Mouse (Mus musculus): Measurements from ENCODE around the gene Bcl2a1b. TPM values are rescaled to one million over a fixed set of nuclear protein-coding genes. Genes with fewer than 3 reads are reported as not detected.
A peak's percentile ranks its signal among the peaks of the same experiment; 100 is the strongest.
"Not testable (repeated sequence)": the region's sequence is repeated elsewhere in the genome, so short reads cannot be mapped to it uniquely, and the experiment has no call there.

Gene Bcl2a1b
- 1.0 and 1.2 TPM in 2 replicates for polyA plus RNA-seq (2015; fragmentation: Nextera tagmentation; extraction: Ambion mirVana)

DNA sequence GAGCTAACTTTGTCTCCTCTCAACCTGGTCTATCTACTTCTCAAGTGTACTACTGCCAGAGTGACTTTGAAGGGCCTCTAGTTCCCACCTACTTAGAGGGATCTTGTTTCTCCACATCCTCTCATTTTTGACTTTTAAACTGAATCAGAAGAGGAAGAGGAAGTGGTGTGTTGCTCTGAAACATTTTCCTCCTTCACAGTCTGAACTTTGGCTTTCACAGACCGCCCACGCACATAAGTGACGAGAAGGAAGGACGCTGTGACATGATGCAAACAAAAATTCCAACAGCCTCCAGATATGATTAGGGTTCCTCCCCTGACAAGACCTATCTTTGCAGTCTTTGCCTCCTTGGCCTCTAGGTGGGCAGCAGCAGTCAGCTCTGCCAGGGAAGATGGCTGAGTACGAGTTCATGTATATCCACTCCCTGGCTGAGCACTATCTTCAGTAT is at the start of gene Bcl2a1b, which contains the start of gene Gm29094:
TSS of gene Bcl2a1b (plus strand) at position 241 of the 448 bp plus-strand sequence.
TSS of gene Gm29094 (plus strand) at position 411 of the 448 bp plus-strand sequence.
- H3K4me2 ChIP-seq (replicated peaks; ENCODE audit: low read depth, low read length); H3K27ac ChIP-seq (ENCODE audit: low read length); H3K9me3 ChIP-seq (ENCODE audit: low read length); H3K4me1 ChIP-seq (ENCODE audit: insufficient read depth, low read length); ATAC-seq (ENCODE audit: low FRiP score, low TSS enrichment); H3K9ac ChIP-seq (replicated peaks; ENCODE audit: low read length); H3K4me3 ChIP-seq (ENCODE audit: low read length); H3K27me3 ChIP-seq (ENCODE audit: insufficient read depth, low read length); H3K36me3 ChIP-seq (ENCODE audit: insufficient read depth, low read length): not testable (repeated sequence)
- 74% methylated on average over 5 of the region's 5 CpGs for WGBS

DNA sequence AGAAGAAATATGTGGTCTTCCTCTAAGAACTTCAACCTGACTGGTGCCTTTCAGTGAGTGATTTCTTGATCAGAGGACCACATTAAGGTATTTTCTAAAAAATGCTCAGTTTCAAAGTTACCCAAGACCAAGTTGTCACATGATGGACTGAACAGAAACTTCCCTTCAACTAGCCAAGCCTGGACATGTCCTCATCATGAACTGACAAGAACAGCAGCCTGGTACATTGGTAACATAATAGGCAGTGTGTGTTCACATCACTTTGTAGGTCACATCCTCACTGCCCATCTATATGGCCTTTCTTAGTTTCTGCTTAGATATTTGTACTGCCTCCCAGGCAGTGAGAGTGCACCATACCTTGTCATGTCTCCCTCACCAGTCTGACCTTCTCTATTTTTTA is 26.5 kb upstream of the Bcl2a1b start:
- ATAC-seq (ENCODE audit: low FRiP score, low TSS enrichment); H3K4me1 ChIP-seq (ENCODE audit: insufficient read depth, low read length); H3K9ac ChIP-seq (replicated peaks; ENCODE audit: low read length); H3K4me2 ChIP-seq (replicated peaks; ENCODE audit: low read depth, low read length); H3K27me3 ChIP-seq (ENCODE audit: insufficient read depth, low read length); H3K27ac ChIP-seq (ENCODE audit: low read length); H3K36me3 ChIP-seq (ENCODE audit: insufficient read depth, low read length); H3K4me3 ChIP-seq (ENCODE audit: low read length); H3K9me3 ChIP-seq (ENCODE audit: low read length): not testable (repeated sequence)

DNA sequence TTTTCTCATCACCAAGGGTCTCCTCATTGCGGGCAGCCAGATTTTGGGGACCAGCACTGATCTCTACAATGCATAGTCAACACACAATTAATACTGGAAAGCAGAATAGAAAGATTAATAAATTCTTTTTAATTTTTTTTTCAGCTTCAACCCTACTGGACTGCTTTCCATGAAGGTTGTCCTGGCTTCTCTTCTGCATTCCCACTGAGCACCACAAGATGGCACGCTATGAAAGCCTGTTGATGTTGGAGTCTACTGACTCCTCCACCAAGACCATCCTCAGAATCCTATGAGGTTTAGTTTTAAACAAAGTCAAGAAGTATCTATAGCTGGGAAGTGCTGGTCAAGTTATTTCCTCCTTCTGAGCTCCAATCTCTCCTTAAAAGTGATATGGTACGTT is 20.2 kb upstream of the Bcl2a1b start:
- not testable (repeated sequence) for H3K4me3 ChIP-seq (ENCODE audit: low read length); ATAC-seq (ENCODE audit: low FRiP score, low TSS enrichment); H3K9ac ChIP-seq (replicated peaks; ENCODE audit: low read length); H3K36me3 ChIP-seq (ENCODE audit: insufficient read depth, low read length); H3K4me1 ChIP-seq (ENCODE audit: insufficient read depth, low read length); H3K27ac ChIP-seq (ENCODE audit: low read length); H3K4me2 ChIP-seq (replicated peaks; ENCODE audit: low read depth, low read length); H3K9me3 ChIP-seq (ENCODE audit: low read length); H3K27me3 ChIP-seq (ENCODE audit: insufficient read depth, low read length)
- WGBS, result 31% methylated on average over 2 of the region's 3 CpGs

DNA sequence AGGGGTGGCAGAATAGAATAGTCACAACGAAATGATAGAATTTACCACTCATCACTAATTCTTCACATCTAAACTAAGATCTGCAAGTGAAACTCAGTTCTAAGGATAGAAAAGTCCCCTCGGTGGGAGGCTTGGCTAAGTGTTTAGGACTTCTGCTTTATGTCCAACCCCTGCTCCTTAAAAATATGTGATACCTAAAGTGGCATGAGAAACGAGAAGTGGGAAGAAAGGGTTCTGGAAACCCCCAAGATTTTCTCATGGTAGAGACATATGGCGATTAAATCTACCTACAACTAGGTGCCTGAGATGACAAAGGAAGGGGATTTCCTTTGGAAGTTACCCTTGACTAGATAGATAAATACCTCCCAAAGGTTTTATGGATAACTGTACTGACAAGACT is 19.5 kb upstream of the Bcl2a1b start:
- H3K27ac ChIP-seq (ENCODE audit: low read length); H3K36me3 ChIP-seq (ENCODE audit: insufficient read depth, low read length); H3K27me3 ChIP-seq (ENCODE audit: insufficient read depth, low read length); H3K4me3 ChIP-seq (ENCODE audit: low read length); H3K9me3 ChIP-seq (ENCODE audit: low read length); H3K9ac ChIP-seq (replicated peaks; ENCODE audit: low read length); H3K4me2 ChIP-seq (replicated peaks; ENCODE audit: low read depth, low read length); H3K4me1 ChIP-seq (ENCODE audit: insufficient read depth, low read length); ATAC-seq (ENCODE audit: low FRiP score, low TSS enrichment): not testable (repeated sequence)
- 71% methylated on average over 2 of the region's 4 CpGs for WGBS

DNA sequence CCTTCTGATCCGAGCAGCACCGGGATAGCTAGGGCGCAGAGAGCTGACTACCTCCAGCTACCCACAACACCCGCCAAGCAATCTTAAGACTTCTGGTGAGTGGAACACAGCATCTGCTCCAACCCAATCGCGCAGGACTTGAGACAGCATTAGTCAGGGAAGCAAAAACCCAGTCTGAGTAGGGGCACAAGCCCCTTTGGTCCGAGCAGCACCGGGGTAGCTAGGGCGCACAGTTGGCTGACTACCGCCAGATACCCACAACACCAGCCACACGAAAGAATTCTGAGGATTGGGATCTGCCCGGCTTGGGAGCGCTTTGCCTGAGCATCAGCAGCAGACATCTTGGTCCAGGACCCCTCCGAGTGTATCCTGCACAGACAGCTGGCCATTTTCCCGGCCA is 12.0 kb upstream of the Bcl2a1b start:
- not testable (repeated sequence) for H3K4me2 ChIP-seq (replicated peaks; ENCODE audit: low read depth, low read length); H3K4me1 ChIP-seq (ENCODE audit: insufficient read depth, low read length); H3K27ac ChIP-seq (ENCODE audit: low read length); ATAC-seq (ENCODE audit: low FRiP score, low TSS enrichment); H3K9ac ChIP-seq (replicated peaks; ENCODE audit: low read length); H3K4me3 ChIP-seq (ENCODE audit: low read length); H3K36me3 ChIP-seq (ENCODE audit: insufficient read depth, low read length); H3K27me3 ChIP-seq (ENCODE audit: insufficient read depth, low read length); H3K9me3 ChIP-seq (ENCODE audit: low read length)
- 85% methylated on average over 15 of the region's 15 CpGs for WGBS

DNA sequence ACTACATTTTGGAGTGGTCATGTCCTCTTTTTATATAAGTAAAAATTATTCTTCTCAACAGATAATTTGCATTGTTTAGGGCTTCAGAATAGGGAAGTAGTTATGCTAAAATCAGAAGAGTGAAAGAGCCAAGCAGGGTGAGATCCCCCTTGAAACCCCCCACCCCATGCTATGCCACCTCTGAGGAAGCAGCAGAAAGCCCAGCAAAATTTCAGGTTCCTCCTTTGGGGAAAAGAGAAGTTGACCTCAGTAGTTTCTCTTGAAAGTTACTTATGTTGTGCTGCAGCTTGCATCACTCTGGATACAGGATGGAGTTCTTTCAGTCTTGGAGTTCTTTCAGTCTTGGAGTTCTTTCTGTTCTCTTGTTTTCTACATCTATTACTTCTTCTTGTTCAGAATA is 3.5 kb upstream of the Bcl2a1b start:
- H3K27me3 ChIP-seq (ENCODE audit: insufficient read depth, low read length); H3K9ac ChIP-seq (replicated peaks; ENCODE audit: low read length); H3K27ac ChIP-seq (ENCODE audit: low read length); H3K4me1 ChIP-seq (ENCODE audit: insufficient read depth, low read length); H3K4me3 ChIP-seq (ENCODE audit: low read length); H3K36me3 ChIP-seq (ENCODE audit: insufficient read depth, low read length); H3K9me3 ChIP-seq (ENCODE audit: low read length); H3K4me2 ChIP-seq (replicated peaks; ENCODE audit: low read depth, low read length); ATAC-seq (ENCODE audit: low FRiP score, low TSS enrichment): not testable (repeated sequence)

DNA sequence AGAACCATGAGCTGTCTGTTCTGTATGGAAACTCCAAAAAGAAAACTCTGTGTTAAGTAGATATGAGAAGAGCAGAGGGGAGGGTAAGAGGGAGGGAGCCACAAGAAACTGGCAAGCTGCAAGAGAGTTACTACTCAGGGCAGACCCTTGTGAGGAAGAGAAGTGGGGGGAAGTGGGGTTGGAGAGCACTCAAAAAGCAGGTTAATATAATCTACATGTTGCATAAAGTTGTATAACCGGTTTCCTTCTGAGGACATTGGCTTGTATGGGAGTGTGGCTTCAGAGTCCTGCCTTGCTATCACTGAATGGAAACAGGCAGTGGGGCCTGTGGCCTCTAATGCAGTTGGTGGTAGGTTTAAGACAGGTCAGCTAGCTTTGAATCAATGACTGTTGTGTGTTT is 1.5 kb upstream of the Bcl2a1b start:
- not testable (repeated sequence) for H3K27ac ChIP-seq (ENCODE audit: low read length); H3K9me3 ChIP-seq (ENCODE audit: low read length); H3K4me2 ChIP-seq (replicated peaks; ENCODE audit: low read depth, low read length); H3K27me3 ChIP-seq (ENCODE audit: insufficient read depth, low read length); H3K4me3 ChIP-seq (ENCODE audit: low read length); H3K4me1 ChIP-seq (ENCODE audit: insufficient read depth, low read length); H3K9ac ChIP-seq (replicated peaks; ENCODE audit: low read length); H3K36me3 ChIP-seq (ENCODE audit: insufficient read depth, low read length)
- ATAC-seq (ENCODE audit: low FRiP score, low TSS enrichment), result peak; percentile 42; the same call in 1 of the 2 replicates
- 88% methylated on average over 1 of the region's 1 CpGs for WGBS

DNA sequence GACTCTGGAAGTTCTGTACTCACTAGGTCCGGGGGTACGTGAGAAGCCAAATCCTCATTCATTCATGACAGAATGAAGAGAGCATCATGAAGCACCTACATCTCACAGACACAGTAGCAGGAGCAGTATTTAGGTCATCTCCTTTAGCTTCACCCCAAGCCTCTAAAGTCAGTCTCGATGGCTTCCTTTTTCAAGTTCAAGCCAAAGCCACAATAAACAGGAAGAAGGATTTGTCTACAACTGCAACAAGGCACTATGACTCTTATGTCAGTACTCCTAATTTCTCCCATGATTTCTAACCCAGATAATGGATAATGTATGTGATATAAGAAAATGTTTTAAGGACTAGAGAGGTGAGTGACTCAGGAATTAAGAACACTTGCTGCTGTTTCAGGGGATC is 660 bp upstream of the Bcl2a1b start:
- not testable (repeated sequence) for ATAC-seq (ENCODE audit: low FRiP score, low TSS enrichment); H3K9ac ChIP-seq (replicated peaks; ENCODE audit: low read length); H3K27me3 ChIP-seq (ENCODE audit: insufficient read depth, low read length); H3K4me3 ChIP-seq (ENCODE audit: low read length); H3K27ac ChIP-seq (ENCODE audit: low read length); H3K4me2 ChIP-seq (replicated peaks; ENCODE audit: low read depth, low read length); H3K4me1 ChIP-seq (ENCODE audit: insufficient read depth, low read length); H3K36me3 ChIP-seq (ENCODE audit: insufficient read depth, low read length); H3K9me3 ChIP-seq (ENCODE audit: low read length)
- WGBS, result 87% methylated on average over 3 of the region's 3 CpGs

DNA sequence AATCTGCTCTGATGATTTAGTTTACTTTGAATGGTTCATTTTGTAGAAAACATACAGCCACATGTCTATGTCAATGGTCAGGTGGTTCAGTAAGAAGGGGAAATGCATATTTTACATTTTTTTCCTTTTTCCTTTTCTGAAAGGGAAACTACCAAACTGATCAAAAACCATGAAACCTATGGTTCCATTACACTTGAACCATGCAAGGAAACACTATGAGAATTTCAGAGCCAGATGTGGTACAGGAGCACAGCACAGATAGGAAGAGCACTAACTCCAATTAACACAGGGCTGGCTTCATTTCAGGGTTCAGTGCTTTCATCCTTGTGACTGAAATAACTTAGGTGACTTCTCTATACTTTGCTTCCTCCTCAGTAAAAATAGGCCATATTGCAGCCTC is 3.2 kb downstream of the Bcl2a1b start:
- not testable (repeated sequence) for H3K9me3 ChIP-seq (ENCODE audit: low read length); H3K36me3 ChIP-seq (ENCODE audit: insufficient read depth, low read length); H3K27me3 ChIP-seq (ENCODE audit: insufficient read depth, low read length); ATAC-seq (ENCODE audit: low FRiP score, low TSS enrichment); H3K4me2 ChIP-seq (replicated peaks; ENCODE audit: low read depth, low read length); H3K27ac ChIP-seq (ENCODE audit: low read length); H3K4me3 ChIP-seq (ENCODE audit: low read length); H3K9ac ChIP-seq (replicated peaks; ENCODE audit: low read length); H3K4me1 ChIP-seq (ENCODE audit: insufficient read depth, low read length)

DNA sequence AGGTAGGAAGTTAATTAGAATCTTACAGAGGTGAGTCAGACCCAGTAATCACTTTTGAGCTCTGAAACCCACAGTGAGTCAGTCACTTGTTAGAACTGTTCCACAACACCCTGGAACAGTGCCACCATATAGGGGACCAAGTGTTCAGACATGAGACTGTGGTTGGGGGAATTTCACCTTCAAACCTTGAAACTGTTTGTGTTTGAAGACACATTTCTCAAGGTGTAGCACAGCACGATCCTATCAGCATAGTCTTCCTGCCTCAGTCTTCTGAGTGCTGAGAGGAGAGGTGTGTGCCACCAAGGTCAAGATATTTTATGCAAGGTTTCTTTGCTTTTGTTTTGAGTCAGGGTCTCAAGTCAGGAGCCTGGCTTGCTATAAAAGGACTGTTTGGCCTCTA is 9.9 kb downstream of the Bcl2a1b start:
- H3K4me2 ChIP-seq (replicated peaks; ENCODE audit: low read depth, low read length); H3K9me3 ChIP-seq (ENCODE audit: low read length); H3K4me1 ChIP-seq (ENCODE audit: insufficient read depth, low read length); H3K9ac ChIP-seq (replicated peaks; ENCODE audit: low read length); H3K27me3 ChIP-seq (ENCODE audit: insufficient read depth, low read length); ATAC-seq (ENCODE audit: low FRiP score, low TSS enrichment); H3K4me3 ChIP-seq (ENCODE audit: low read length); H3K36me3 ChIP-seq (ENCODE audit: insufficient read depth, low read length); H3K27ac ChIP-seq (ENCODE audit: low read length): not testable (repeated sequence)
- whole genome bisulfite sequencing, result 29% methylated on average over 1 of the region's 1 CpGs
